Mouse (Mus musculus) small intestine, adult 2 months (tissue): ENCODE results near the gene Olfr921. TPM values are rescaled to one million over a fixed set of nuclear protein-coding genes. Genes with fewer than 3 reads are reported as not detected.

Source experiments
- H3K27ac ChIP-seq: fragments of 200-500 bp; 2 replicates; pipeline ENCODE4 v1.5.1; 2012; ENCODE audit warnings: low read depth, low read length, control low read depth, inconsistent platforms; ENCODE audit not compliant: insufficient read depth
- H3K27me3 ChIP-seq: fragments of 200-500 bp; 2 replicates; pipeline ENCODE4 v1.6.1; 2012; ENCODE audit warnings: mild to moderate bottlenecking, moderate library complexity, low read length, inconsistent platforms; ENCODE audit not compliant: control insufficient read depth, insufficient read depth
- H3K36me3 ChIP-seq: fragments of 200-500 bp; 2 replicates; pipeline ENCODE4 v1.6.1; 2012; ENCODE audit warnings: mild to moderate bottlenecking, low read length, control low read depth, inconsistent platforms; ENCODE audit not compliant: control insufficient read depth, insufficient read depth
- H3K4me1 ChIP-seq: fragments of 200-500 bp; 2 replicates; pipeline ENCODE4 v1.6.1; 2012; ENCODE audit warnings: low read length, inconsistent platforms, mixed read lengths; ENCODE audit not compliant: control insufficient read depth, insufficient read depth, insufficient read length
- H3K4me3 ChIP-seq: fragments of 200-500 bp; 2 replicates; pipeline ENCODE4 v1.5.1; 2012; ENCODE audit warnings: low read depth, mild to moderate bottlenecking, control low read depth, inconsistent platforms, low read length, moderate library complexity
- CTCF ChIP-seq: fragments of 200-500 bp; IDR thresholded peaks from 2 replicates; pipeline ENCODE4 v1.5.1; 2012; ENCODE audit warnings: low read depth, mild to moderate bottlenecking, control low read depth, inconsistent platforms, low read length, moderate library complexity, mixed read lengths; ENCODE audit not compliant: insufficient replicate concordance, insufficient read length; ENCODE audit errors: extremely low read depth
- POLR2A ChIP-seq: fragments of 200-500 bp; IDR thresholded peaks from 2 replicates; pipeline ENCODE4 v1.6.1; 2012; ENCODE audit warnings: low read depth, mild to moderate bottlenecking, control low read depth, inconsistent platforms, low read length, moderate library complexity
- WGBS: fragments of 180-500 bp; shearing (Covaris S2); methylation state at CpG from one replicate; pipeline ENCODE4 v1.1.7; 2018; 5-methylcytosine and 5-hydroxymethylcytosine counted together
- polyA plus RNA-seq: library from polyadenylated mRNA; depleted of rRNA; stranded (reverse); fragments of >200 nt; gene quantifications from 2 replicates; pipeline ENCODE4 v1.2.3, GENCODE M21; 2012; rRNA removed

The Olfr921 gene
- polyA plus RNA-seq, 1 experiment = not detected

DNA sequence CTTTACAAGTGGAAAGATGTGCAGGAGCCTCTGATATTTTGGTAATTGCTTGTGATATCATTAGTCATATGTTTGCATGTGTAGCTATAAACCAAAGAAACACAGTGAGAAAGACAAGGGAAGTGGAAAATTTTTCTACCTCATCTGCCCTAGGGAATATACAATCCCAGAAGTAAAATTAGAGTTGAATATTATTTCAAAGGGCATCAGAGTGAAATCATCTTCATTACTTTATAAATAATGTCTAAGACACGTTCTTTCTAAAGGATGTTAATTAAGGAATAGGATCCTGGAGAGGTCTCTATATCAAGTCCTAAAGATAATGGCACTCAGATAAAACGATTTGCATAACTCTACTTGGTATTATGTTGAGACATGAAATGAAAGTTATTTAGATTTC is 41.4 kb downstream of the Olfr921 start, which contains the start of gene Olfr922:
Olfr922 (plus strand) TSS at position 301 of the 400 bp plus-strand sequence.
- Histone ChIP-seq H3K36me3 (no peaks in the 10 kb centered on the region), H3K4me1 (no peaks in the 10 kb centered on the region), H3K27me3 (no peaks in the 10 kb centered on the region), H3K4me3 (no peak within 1 kb of the TSS), H3K27ac (no peak within 1 kb of the TSS)
- 54% methylated on average over 2 of the region's 2 CpGs for WGBS
- TF ChIP-seq POLR2A = no peak
- TF ChIP-seq CTCF = no peak

DNA sequence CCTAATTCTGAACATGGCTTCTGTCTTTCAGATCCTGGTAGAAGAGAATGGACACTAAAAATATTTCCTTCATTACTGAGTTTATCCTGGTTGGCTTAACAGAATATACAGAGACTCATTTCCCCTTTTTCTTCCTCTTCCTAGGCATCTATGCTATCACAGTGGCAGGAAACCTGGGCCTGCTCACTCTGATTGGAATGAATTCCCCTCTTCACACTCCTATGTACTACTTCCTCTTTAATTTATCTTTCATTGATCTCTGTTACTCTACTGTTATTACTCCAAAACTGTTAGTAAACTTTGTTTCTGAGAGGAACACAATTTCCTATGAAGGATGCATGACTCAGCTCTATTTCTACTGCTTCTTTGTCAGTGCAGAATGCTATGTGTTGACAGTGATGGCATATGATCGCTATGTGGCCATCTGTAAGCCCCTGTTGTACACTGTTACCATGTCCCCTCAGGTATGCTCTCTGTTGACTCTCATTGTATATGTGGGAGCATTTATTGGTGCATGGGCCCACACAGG is 42.7 kb downstream of the Olfr921 start:
- TF ChIP-seq POLR2A (no peak), CTCF (no peak)
- H3K27ac ChIP-seq = no peak overlapping the region
- WGBS = 67% methylated on average over 1 of the region's 1 CpGs
- no peak overlapping the region for H3K4me3 ChIP-seq
- no peaks in the 10 kb centered on the region for H3K27me3 ChIP-seq
- H3K4me1 ChIP-seq = no peaks in the 10 kb centered on the region
- no peaks in the 10 kb centered on the region for H3K36me3 ChIP-seq

DNA sequence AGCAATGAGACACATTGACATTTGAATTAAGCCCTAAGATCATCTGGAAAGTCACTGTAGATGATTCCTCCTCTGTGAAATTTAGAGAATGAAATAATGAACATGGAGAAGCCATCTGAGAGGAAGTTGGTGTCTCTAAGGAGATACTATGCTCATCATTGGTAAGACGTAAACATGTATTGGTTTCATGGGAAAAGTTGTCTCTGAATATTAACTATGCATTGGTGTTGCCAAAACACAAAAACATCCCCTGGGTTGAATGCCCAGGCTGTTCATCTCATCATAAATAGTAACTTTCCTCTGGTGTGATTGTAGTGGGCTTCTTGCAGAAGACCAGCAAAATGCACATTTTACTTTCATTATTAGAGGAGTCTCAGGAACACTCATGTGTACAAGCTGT is 53.4 kb downstream of the Olfr921 start, which contains the start of gene Olfr923:
Olfr923 (plus strand) TSS at position 301 of the 400 bp plus-strand sequence.
- WGBS = 84% methylated on average over 1 of the region's 1 CpGs
- no peaks in the 10 kb centered on the region for H3K4me1 ChIP-seq
- H3K27ac ChIP-seq = no peak within 1 kb of the TSS

More for the DNA sequence above, 53.4 kb downstream of the Olfr921 start, which contains the start of gene Olfr923:
- Histone ChIP-seq H3K27me3 (no peaks in the 10 kb centered on the region), H3K4me3 (no peak within 1 kb of the TSS), H3K36me3 (no peaks in the 10 kb centered on the region)
- TF ChIP-seq POLR2A (no peak), CTCF (no peak)

Other genes with a start within 250 kb of the Olfr921 start
- gene Olfr910, start 235.2 kb upstream of the Olfr921 start, polyA plus RNA-seq = not detected in 2 replicates
- not detected in 2 replicates for gene Olfr912, start 192.9 kb upstream of the Olfr921 start, polyA plus RNA-seq
- gene Olfr913, start 180.3 kb upstream of the Olfr921 start, polyA plus RNA-seq = not detected in 2 replicates
- not detected in 2 replicates for gene Olfr914, start 168.0 kb upstream of the Olfr921 start, polyA plus RNA-seq
- gene Olfr916, start 113.2 kb upstream of the Olfr921 start, polyA plus RNA-seq = not detected in 2 replicates
- not detected in 2 replicates for gene Olfr917, start 107.2 kb upstream of the Olfr921 start, polyA plus RNA-seq
- gene Olfr918, start 98.5 kb upstream of the Olfr921 start, polyA plus RNA-seq = not detected in 2 replicates
- gene Olfr919, start 69.4 kb upstream of the Olfr921 start, polyA plus RNA-seq = not detected in 2 replicates
- gene Vwa5a, start 54.8 kb upstream of the Olfr921 start, polyA plus RNA-seq = 2.9 and 6.3 TPM in 2 replicates
- gene Olfr920, start 20.8 kb upstream of the Olfr921 start, polyA plus RNA-seq = 0.04 TPM in 1 of 2 replicates, not detected in the other
- not detected in 2 replicates for gene Olfr922, start 41.5 kb downstream of the Olfr921 start, polyA plus RNA-seq
- not detected in 2 replicates for gene Olfr923, start 53.5 kb downstream of the Olfr921 start, polyA plus RNA-seq
- not detected in 2 replicates for gene Olfr924, start 71.4 kb downstream of the Olfr921 start, polyA plus RNA-seq
- not detected in 2 replicates for gene Olfr26, start 82.0 kb downstream of the Olfr921 start, polyA plus RNA-seq
- gene Olfr926, start 104.1 kb downstream of the Olfr921 start, polyA plus RNA-seq = not detected in 2 replicates
- gene Olfr930, start 156.7 kb downstream of the Olfr921 start, polyA plus RNA-seq = not detected in 2 replicates
- gene Olfr933, start 199.2 kb downstream of the Olfr921 start, polyA plus RNA-seq = not detected in 2 replicates
- gene Olfr934, start 215.2 kb downstream of the Olfr921 start, polyA plus RNA-seq = not detected in 2 replicates
- gene Olfr935, start 226.6 kb downstream of the Olfr921 start, polyA plus RNA-seq = not detected in 2 replicates